Mouse (Mus musculus) ES-Bruce4 (cell line): ENCODE results near the gene Srl.
"Not testable (repeated sequence)": the region's sequence is repeated elsewhere in the genome, so short reads cannot be mapped to it uniquely, and the experiment has no call there.

Experiments
- CTCF ChIP-seq: IDR thresholded peaks from one replicate; pipeline ENCODE4 v1.8.1; 2011; ENCODE audit warnings: low read depth, low read length
- EP300 ChIP-seq: IDR thresholded peaks from 2 replicates; pipeline ENCODE4 v1.6.1; 2011; ENCODE audit warnings: low read depth, low read length; ENCODE audit not compliant: insufficient read depth

DNA sequence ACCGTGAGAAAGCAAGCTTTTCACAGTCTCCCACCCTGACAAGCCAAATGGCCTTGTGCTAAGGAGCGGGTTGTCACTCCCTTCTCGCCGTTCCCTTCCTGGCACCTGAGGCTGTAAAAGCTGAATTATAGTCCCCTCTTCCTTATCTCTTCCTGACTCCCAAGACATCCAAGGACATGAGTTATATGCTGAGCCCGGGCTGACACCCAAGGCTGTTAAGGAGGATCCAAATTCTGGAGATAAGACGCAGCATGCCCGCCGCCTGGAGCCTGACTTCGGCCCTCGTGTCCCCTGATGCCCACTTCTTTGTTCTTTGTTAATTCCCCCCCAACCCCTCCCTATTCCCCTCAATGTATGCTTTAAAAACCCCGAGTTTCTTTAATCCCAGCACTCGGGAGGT is 14.2 kb downstream of the Srl start:
- not testable (repeated sequence) for TF ChIP-seq CTCF, EP300
